Comparison of ENCODE assay signal across 15 mouse cellular contexts in genomic region chr10:38973016-38973415, GRCm38 (mm10). TPM values are rescaled to one million over a fixed set of nuclear protein-coding genes. Genes with fewer than 3 reads are reported as not detected.
DNase-seq lines count a peak whose midpoint lies in the region; ATAC-seq and TF ChIP-seq lines count a peak whose summit lies in the region.
"Had no signal": no experiment of that assay in that cellular context is flagged by ENCODE, and none has a peak within 500 bp of the region (broad histone marks: within the 10 kb centered on the region; RNA-seq: fewer than 3 reads in every experiment).

No protein-coding gene starts in this region.

- H3K36me3 ChIP-seq in kidney, postnatal 0 days (ENCODE audit: insufficient read depth, low read length), result no peaks in the 10 kb centered on the region
- no peaks in the 10 kb centered on the region for H3K36me3 ChIP-seq in embryonic facial prominence, embryonic 10.5 days (replicated peaks)
- peaks cover 6% of the 10 kb centered on the region; the same call in 1 of the 2 replicates for H3K36me3 ChIP-seq in limb, embryonic 12.5 days
- no peaks in the 10 kb centered on the region for H3K36me3 ChIP-seq in forebrain, embryonic 11.5 days (ENCODE audit: control insufficient read depth, insufficient read depth, low read length)
- H3K36me3 ChIP-seq: forebrain, embryonic 15.5 days had no signal

- H3K9ac ChIP-seq in kidney, postnatal 0 days (ENCODE audit: low read depth, low read length), result no peak overlapping the region
- H3K9ac ChIP-seq in limb, embryonic 12.5 days (replicated peaks), result no peak overlapping the region
- no peak overlapping the region for H3K9ac ChIP-seq in forebrain, embryonic 11.5 days (ENCODE audit: low read length)
- H3K9ac ChIP-seq: forebrain, embryonic 15.5 days; liver, embryonic 14.5 days had no signal

- H3K4me1 ChIP-seq in kidney, postnatal 0 days (replicated peaks; ENCODE audit: insufficient read depth, low read length), result 0 out of 2 replicates have a peak, but pooled peaks cover 4% of the 10 kb centered on the region
- peaks cover 24% of the 10 kb centered on the region for H3K4me1 ChIP-seq in embryonic facial prominence, embryonic 10.5 days
- peaks cover 27% of the 10 kb centered on the region; the same call in 1 of the 2 replicates for H3K4me1 ChIP-seq in limb, embryonic 12.5 days (replicated peaks)
- H3K4me1 ChIP-seq in forebrain, embryonic 11.5 days (replicated peaks; ENCODE audit: control insufficient read depth, insufficient read depth, low read length), result no peaks in the 10 kb centered on the region
- H3K4me1 ChIP-seq: forebrain, embryonic 15.5 days had no signal

- H3K27me3 ChIP-seq in kidney, postnatal 0 days (ENCODE audit: insufficient read depth, low read length), result no peaks in the 10 kb centered on the region
- no peaks in the 10 kb centered on the region for H3K27me3 ChIP-seq in embryonic facial prominence, embryonic 10.5 days (replicated peaks; ENCODE audit: low read depth, poor library complexity, severe bottlenecking)
- no peaks in the 10 kb centered on the region for H3K27me3 ChIP-seq in limb, embryonic 12.5 days
- H3K27me3 ChIP-seq in forebrain, embryonic 11.5 days (ENCODE audit: control insufficient read depth, insufficient read depth, low read length), result no peaks in the 10 kb centered on the region
- H3K27me3 ChIP-seq: forebrain, embryonic 15.5 days had no signal

- no peaks in the 10 kb centered on the region for H3K9me3 ChIP-seq in kidney, postnatal 0 days (replicated peaks; ENCODE audit: low read length)
- H3K9me3 ChIP-seq in embryonic facial prominence, embryonic 10.5 days, result no peaks in the 10 kb centered on the region
- no peaks in the 10 kb centered on the region for H3K9me3 ChIP-seq in limb, embryonic 12.5 days
- no peaks in the 10 kb centered on the region for H3K9me3 ChIP-seq in forebrain, embryonic 11.5 days (ENCODE audit: control insufficient read depth, low read length)
- H3K9me3 ChIP-seq: forebrain, embryonic 15.5 days had no signal

- intact Hi-C loops in gastrocnemius, postnatal 14 days (cut with DNase I; ENCODE audit: low total_unique reads), result no loop called here
- intact Hi-C loops in left cerebral cortex, adult 2 months (cut with DNase I), result no loop called here

- no peak overlapping the region for H3K4me3 ChIP-seq in kidney, postnatal 0 days (replicated peaks; ENCODE audit: low read depth, low read length)
- H3K4me3 ChIP-seq in embryonic facial prominence, embryonic 10.5 days, result no peak overlapping the region
- no peak overlapping the region for H3K4me3 ChIP-seq in limb, embryonic 12.5 days (replicated peaks)
- no peak overlapping the region for H3K4me3 ChIP-seq in forebrain, embryonic 11.5 days (ENCODE audit: low read depth, low read length)
- H3K4me3 ChIP-seq in left cerebral cortex, adult 2 months, result no peak overlapping the region
- H3K4me3 ChIP-seq: forebrain, embryonic 15.5 days had no signal

- no peak overlapping the region for H3K4me2 ChIP-seq in kidney, postnatal 0 days (ENCODE audit: low read length)
- H3K4me2 ChIP-seq in limb, embryonic 12.5 days, result 0 out of 2 replicates have a peak overlapping the region, but pooled peaks have one; percentile 6
- H3K4me2 ChIP-seq in forebrain, embryonic 11.5 days (ENCODE audit: low read depth, low read length, severe bottlenecking), result no peak overlapping the region
- H3K4me2 ChIP-seq: forebrain, embryonic 15.5 days had no signal

- H3K27ac ChIP-seq in kidney, postnatal 0 days, result no peak overlapping the region
- H3K27ac ChIP-seq in embryonic facial prominence, embryonic 10.5 days (replicated peaks), result peak overlapping the region; percentile 72; the same call in 1 of the 2 replicates
- H3K27ac ChIP-seq in limb, embryonic 12.5 days, result peak overlapping the region; percentile 78; the same call in 1 of the 2 replicates
- no peak overlapping the region for H3K27ac ChIP-seq in forebrain, embryonic 11.5 days (ENCODE audit: low read depth, low read length)
- no peak overlapping the region for H3K27ac ChIP-seq in left cerebral cortex, adult 2 months
- H3K27ac ChIP-seq: forebrain, embryonic 15.5 days; liver, embryonic 14.5 days had no signal

- WGBS in kidney, postnatal 0 days, result 44% methylated on average over 4 of the region's 4 CpGs
- 27% methylated on average over 4 of the region's 4 CpGs for whole genome bisulfite sequencing in embryonic facial prominence, embryonic 10.5 days
- 12% methylated on average over 4 of the region's 4 CpGs for WGBS in limb, embryonic 12.5 days
- WGBS in forebrain, embryonic 11.5 days, result 59% methylated on average over 4 of the region's 4 CpGs

- peak; percentile 25 for DNase-seq in gastrocnemius, postnatal 14 days
- DNase-seq in gastrocnemius, postnatal 25 days, result no peak
- DNase-seq in kidney, postnatal 0 days (ENCODE audit: low spot score), result peak; percentile 74
- DNase-seq in kidney, adult 18-20 months, result no peak
- DNase-seq in embryonic facial prominence, embryonic 10.5 days (ENCODE audit: low spot score), result peak; percentile 65
- no peak for DNase-seq in forebrain, embryonic 11.5 days (ENCODE audit: low spot score)
- DNase-seq in left cerebral cortex, adult 2 months (ENCODE audit: extremely low spot score in 1 of 2, low spot score in 2 of 2), result no peak
- DNase-seq: adrenal gland, postnatal 36 days; right cerebral cortex, postnatal 25 days; thymus, postnatal 36 days had no signal

- no peak for TF ChIP-seq CTCF in kidney, postnatal 0 days (IDR thresholded peaks at IDR 0.05; ENCODE audit: low read depth)
- no peak for TF ChIP-seq CTCF in left cerebral cortex, adult 2 months (IDR thresholded peaks at IDR 0.05)

- ATAC-seq in kidney, postnatal 0 days (replicated peaks; ENCODE audit: low FRiP score, low read depth), result no peak
- no peak for ATAC-seq in limb, embryonic 12.5 days (ENCODE audit: insufficient number of reproducible peaks, insufficient read depth, low FRiP score, low TSS enrichment, low read depth)
- ATAC-seq in forebrain, embryonic 11.5 days (replicated peaks; ENCODE audit: low FRiP score), result no peak
- ATAC-seq: forebrain, embryonic 15.5 days had no signal

RNA-seq across cellular contexts. Expression of gene Lama4, which starts 7.7 kb away (rescaled TPM):
- total RNA-seq in gastrocnemius, postnatal 14 days (2021), result 10 to 100 TPM; 63.9 to 73.1 TPM
- total RNA-seq in gastrocnemius, postnatal 25 days (2021), result 10 to 100 TPM; 23.3 to 34.6 TPM
- 46.0 and 46.3 TPM in 2 replicates for polyA plus RNA-seq in kidney, postnatal 0 days (2015; fragmentation: Nextera tagmentation; extraction: Ambion mirVana)
- polyA plus RNA-seq in embryonic facial prominence, embryonic 10.5 days (2016; fragmentation: Nextera tagmentation; extraction: Ambion mirVana), result 19.9 and 25.3 TPM in 2 replicates
- polyA plus RNA-seq in limb, embryonic 12.5 days (2016; fragmentation: Nextera tagmentation; extraction: Ambion mirVana), result 36.4 and 37.2 TPM in 2 replicates
- polyA plus RNA-seq in forebrain, embryonic 11.5 days (2014; fragmentation: Nextera tagmentation; extraction: Ambion mirVana), result 13.9 and 16.5 TPM in 2 replicates
- 10 to 100 TPM in 1 of 2 experiments, 1 to 10 TPM in 1; 7.8 to 13.2 TPM for total RNA-seq in left cerebral cortex, adult 2 months (2021)
- total RNA-seq: common myeloid progenitor, adult 5-6 weeks; neutrophil, adult 5-6 weeks had no signal

Comparison
In these comparisons a context has a peak if more than half of its experiments do, and no peak if none do; other contexts are left out.
1. DNase-seq: peak in gastrocnemius, postnatal 14 days (single experiment), kidney, postnatal 0 days (single experiment) and embryonic facial prominence, embryonic 10.5 days (single experiment); none in gastrocnemius, postnatal 25 days (single experiment), kidney, adult 18-20 months (single experiment), forebrain, embryonic 11.5 days (single experiment) and left cerebral cortex, adult 2 months (0 of 2).
2. H3K27ac ChIP-seq: peak in embryonic facial prominence, embryonic 10.5 days (single experiment) and limb, embryonic 12.5 days (single experiment); none in kidney, postnatal 0 days (single experiment), forebrain, embryonic 11.5 days (single experiment) and left cerebral cortex, adult 2 months (single experiment).